Mouse (Mus musculus): ENCODE measurements at regions not wholly inside any gene's neighbourhood (a gene's known extent, or its start where the extent isn't known, plus 50 kb on each side); places are given as distances from the start of the nearest gene placed in this dataset.

DNA sequence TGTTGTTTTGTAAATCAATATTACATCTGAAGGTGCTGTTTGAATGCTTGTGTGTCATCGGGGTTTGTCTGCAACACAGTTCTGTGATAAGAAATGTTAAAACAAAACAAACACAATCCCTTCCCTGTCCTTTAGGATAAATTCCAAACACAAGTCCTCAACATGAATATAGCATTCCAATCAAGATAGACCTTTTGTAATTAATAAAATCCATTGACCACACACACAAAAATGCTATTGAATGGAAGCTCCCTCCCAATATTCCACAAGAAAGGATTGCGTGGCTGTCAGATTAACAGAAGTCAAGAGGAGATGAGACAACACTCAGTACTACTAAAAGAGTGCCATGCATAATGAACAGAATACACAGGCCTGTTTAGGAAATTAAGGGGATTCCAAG, 843.5 kb downstream of the 5730522E02Rik start:
- H3K36me3 ChIP-seq (replicated peaks in 1 of 2; ENCODE audit: control insufficient read depth in 1 of 2, insufficient read depth in 1 of 2, low read length in 1 of 2) = no peaks in the 10 kb centered on the region
- H3K9ac ChIP-seq (ENCODE audit: insufficient read depth, low read depth) = no peak overlapping the region
- no peak overlapping the region for H3K4me2 ChIP-seq (ENCODE audit: insufficient read depth, low read depth, poor library complexity, severe bottlenecking)
- peaks cover 0 to 7% of the 10 kb centered on the region in 2 experiments; a peak in 2 of 4 replicates for H3K4me1 ChIP-seq (ENCODE audit: control insufficient read depth in 1 of 2, insufficient read depth in 2 of 2)
- no peak for DNase-seq (ENCODE audit: extremely low read depth)
- no peak overlapping the region for H3K4me3 ChIP-seq (replicated peaks in 1 of 3; ENCODE audit: low read depth in 2 of 3, low read length in 2 of 3, poor library complexity in 1 of 3)
- no peaks in the 10 kb centered on the region for H3K9me3 ChIP-seq (replicated peaks; ENCODE audit: low read length)
- in situ Hi-C loops (cut with MboI; ENCODE audit: low pct_ligation_motif_present, low pct_unique_long_range_greater_than_20kb, low sequenced_read_pairs) (no loop called here), dilution Hi-C loops (cut with MboI; ENCODE audit: extremely low pct_ligation_motif_present, extremely low pct_unique_long_range_greater_than_20kb, low sequenced_read_pairs) (no loop called here)
- no peak overlapping the region for H3K27ac ChIP-seq (ENCODE audit: insufficient read depth, low read depth)
- no peaks in the 10 kb centered on the region for H3K27me3 ChIP-seq (replicated peaks)
- TF ChIP-seq JUND (conservative IDR thresholded peaks at IDR 0.05; ENCODE audit: low read depth, low read length) (no peak), USF1 (IDR thresholded peaks at IDR 0.05; ENCODE audit: low read depth, low read length) (no peak), IRF4 (IDR thresholded peaks at IDR 0.05; ENCODE audit: low read depth, low read length) (no peak), EP300 (IDR thresholded peaks at IDR 0.05; ENCODE audit: low read length) (no peak), POLR2A (IDR thresholded peaks at IDR 0.05; ENCODE audit: low read depth, low read length) (no peak), CHD2 (IDR thresholded peaks at IDR 0.05; ENCODE audit: low read length) (no peak), E2F4 (IDR thresholded peaks at IDR 0.05; ENCODE audit: insufficient replicate concordance, low read depth, low read length) (no peak), POLR2AphosphoS2 (IDR thresholded peaks at IDR 0.05; ENCODE audit: low read depth, low read length) (no peak), SIN3A (IDR thresholded peaks at IDR 0.05; ENCODE audit: low read length) (no peak), MAX (IDR thresholded peaks at IDR 0.05; ENCODE audit: low read length) (no peak), UBTF (IDR thresholded peaks at IDR 0.05; ENCODE audit: low read depth, low read length) (no peak), USF2 (conservative IDR thresholded peaks at IDR 0.05; ENCODE audit: low read depth, low read length) (no peak), ETS1 (conservative IDR thresholded peaks at IDR 0.05; ENCODE audit: low read depth, low read length) (no peak), MAFK (IDR thresholded peaks at IDR 0.05; ENCODE audit: insufficient replicate concordance, low read length) (no peak), NRF1 (IDR thresholded peaks at IDR 0.05; ENCODE audit: low read depth, low read length) (no peak), NELFE (IDR thresholded peaks at IDR 0.05; ENCODE audit: low read depth, low read length) (no peak), ZC3H11A (IDR thresholded peaks at IDR 0.05; ENCODE audit: low read depth, low read length) (no peak), TCF12 (IDR thresholded peaks at IDR 0.05; ENCODE audit: low read depth, low read length) (no peak), TBP (conservative IDR thresholded peaks at IDR 0.05; ENCODE audit: low read depth, low read length) (no peak), MEF2A (IDR thresholded peaks at IDR 0.05; ENCODE audit: borderline replicate concordance, low read depth, low read length) (no peak)
- no peaks in the 10 kb centered on the region for H3K79me2 ChIP-seq (replicated peaks; ENCODE audit: control insufficient read depth, extremely low read depth, insufficient read depth, poor library complexity, severe bottlenecking)

DNA sequence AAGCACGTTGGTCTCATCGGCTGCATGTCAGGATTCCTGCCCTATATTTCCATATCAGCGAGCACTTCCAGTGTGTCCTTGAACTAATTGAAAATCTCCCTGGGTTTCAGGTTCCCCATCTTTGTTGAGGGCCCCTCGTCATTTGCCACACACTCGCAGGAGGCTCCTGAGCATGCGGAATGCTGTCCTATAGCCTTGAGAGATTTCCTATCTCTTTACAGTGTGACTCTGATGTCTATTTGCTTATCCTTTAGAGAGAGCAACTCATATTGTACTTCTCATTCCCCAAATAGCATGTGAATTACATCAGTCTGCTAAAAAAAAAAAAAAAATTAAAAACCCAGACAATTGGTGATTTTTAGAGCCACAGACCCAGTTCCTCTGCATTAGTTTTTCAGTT, 845.1 kb downstream of the 5730522E02Rik start:
- in situ Hi-C loops (cut with MboI; ENCODE audit: low pct_ligation_motif_present, low pct_unique_long_range_greater_than_20kb, low sequenced_read_pairs) = no loop called here
- peaks cover 0 to 9% of the 10 kb centered on the region in 2 experiments; a peak in 2 of 4 replicates for H3K4me1 ChIP-seq (ENCODE audit: control insufficient read depth in 1 of 2, insufficient read depth in 2 of 2)
- H3K27ac ChIP-seq (ENCODE audit: insufficient read depth, low read depth) = no peak overlapping the region
- H3K36me3 ChIP-seq (replicated peaks in 1 of 2; ENCODE audit: control insufficient read depth in 1 of 2, insufficient read depth in 1 of 2, low read length in 1 of 2) = no peaks in the 10 kb centered on the region
- H3K27me3 ChIP-seq (replicated peaks) = no peaks in the 10 kb centered on the region
- no peaks in the 10 kb centered on the region for H3K9me3 ChIP-seq (replicated peaks; ENCODE audit: low read length)
- dilution Hi-C loops (cut with MboI; ENCODE audit: extremely low pct_ligation_motif_present, extremely low pct_unique_long_range_greater_than_20kb, low sequenced_read_pairs) = no loop called here
- no peak for TF ChIP-seq CHD2 (IDR thresholded peaks at IDR 0.05; ENCODE audit: low read length)
- no peak for TF ChIP-seq USF2 (conservative IDR thresholded peaks at IDR 0.05; ENCODE audit: low read depth, low read length)
- no peaks in the 10 kb centered on the region for H3K79me2 ChIP-seq (replicated peaks; ENCODE audit: control insufficient read depth, extremely low read depth, insufficient read depth, poor library complexity, severe bottlenecking)
- no peak overlapping the region for H3K9ac ChIP-seq (ENCODE audit: insufficient read depth, low read depth)
- no peak overlapping the region for H3K4me2 ChIP-seq (ENCODE audit: insufficient read depth, low read depth, poor library complexity, severe bottlenecking)
- H3K4me3 ChIP-seq (replicated peaks in 1 of 3; ENCODE audit: low read depth in 2 of 3, low read length in 2 of 3, poor library complexity in 1 of 3) = no peak overlapping the region
- DNase-seq (ENCODE audit: extremely low read depth) = no peak

Data from CH12.LX (cell line).